Mouse (Mus musculus) right cerebral cortex, postnatal 4 days (tissue): ENCODE measurements around the gene Olfr811.

Source experiments
- DNase-seq: peaks from one replicate; pipeline ENCODE4 v3.0.0-alpha.2; 2022

The Olfr811 gene

DNA sequence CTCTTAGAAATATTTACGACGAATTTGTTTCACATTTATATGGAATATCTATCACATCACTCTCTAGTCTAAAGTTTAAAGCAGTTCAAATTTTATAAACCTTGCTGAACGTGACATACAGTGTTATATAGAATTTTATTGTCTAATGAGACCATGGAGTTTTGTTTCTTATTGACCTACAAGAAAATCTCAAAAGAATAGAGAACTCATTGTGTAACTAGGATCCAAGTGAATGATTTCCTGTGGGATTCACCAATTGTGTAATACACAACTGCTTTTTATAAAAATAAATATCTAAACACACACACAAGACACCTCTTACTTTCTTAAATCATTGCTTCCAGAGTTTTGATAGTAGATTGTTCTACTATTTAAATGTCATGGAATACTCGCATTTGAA, at the start of gene Olfr811:
Gene Olfr811 (minus strand): TSS at position 101 of the 400 bp plus-strand sequence.
- no peak for DNase-seq

DNA sequence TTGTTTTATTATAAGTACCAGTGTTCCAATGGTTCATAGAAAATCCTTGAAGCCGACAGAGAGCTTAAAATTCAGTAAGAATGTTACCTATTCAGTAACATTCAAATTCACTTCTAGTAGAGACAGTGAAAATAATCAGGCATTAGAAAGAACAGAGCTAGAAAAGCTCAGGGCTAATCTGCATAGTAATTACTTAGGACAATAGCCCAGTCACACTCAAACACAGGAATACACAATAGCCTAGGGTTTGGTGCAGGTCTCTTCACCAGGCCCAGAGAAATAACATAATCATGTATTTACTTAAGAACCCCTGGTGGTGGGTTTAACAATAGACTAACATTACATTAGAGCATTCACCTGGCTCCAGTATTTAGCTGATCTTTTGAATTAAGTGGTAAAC, 43.1 kb upstream of the Olfr811 start:
- DNase-seq: no peak

DNA sequence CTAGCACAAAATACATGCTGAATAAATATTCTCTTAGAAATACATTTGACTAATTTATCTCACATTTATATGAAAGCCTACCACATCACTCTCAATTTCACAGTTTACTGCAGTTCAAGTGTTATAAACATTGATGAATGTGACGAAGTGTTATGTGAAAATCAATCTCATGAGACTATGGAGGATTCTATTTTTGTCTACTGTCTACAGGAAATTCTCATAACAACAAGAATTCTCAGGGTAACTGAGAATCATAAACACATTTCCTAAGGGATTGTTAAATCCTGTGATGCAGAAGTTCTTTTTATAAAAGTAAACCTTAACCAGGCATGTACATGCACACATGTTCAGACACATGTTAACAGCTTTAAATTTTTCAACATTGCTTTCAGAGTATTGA, 41.8 kb upstream of the Olfr811 start, which contains the start of gene Olfr812:
Gene Olfr812 (minus strand): TSS at position 101 of the 400 bp plus-strand sequence.
- DNase-seq: no peak

DNA sequence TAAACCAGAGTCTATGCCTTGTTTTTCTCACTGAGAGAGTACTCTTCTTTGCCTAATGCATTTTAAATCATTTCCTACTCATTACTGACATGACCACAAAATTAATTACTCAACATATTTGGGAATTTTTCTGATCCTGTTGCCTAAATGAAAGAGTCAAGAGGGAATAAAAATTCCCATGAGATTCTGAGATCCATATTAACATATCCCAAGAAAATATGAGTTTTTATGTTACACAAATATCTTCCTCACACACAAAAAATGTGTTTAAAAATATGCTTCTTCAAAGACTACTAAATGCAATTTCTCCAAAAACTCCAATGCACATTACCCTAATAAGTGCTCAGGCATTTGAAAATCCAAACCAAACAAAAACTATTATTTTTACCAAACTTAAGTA, 9.4 kb downstream of the Olfr811 start, which contains the start of gene Olfr810:
Gene Olfr810 (minus strand): TSS at position 101 of the 400 bp plus-strand sequence.
- DNase-seq: no peak

DNA sequence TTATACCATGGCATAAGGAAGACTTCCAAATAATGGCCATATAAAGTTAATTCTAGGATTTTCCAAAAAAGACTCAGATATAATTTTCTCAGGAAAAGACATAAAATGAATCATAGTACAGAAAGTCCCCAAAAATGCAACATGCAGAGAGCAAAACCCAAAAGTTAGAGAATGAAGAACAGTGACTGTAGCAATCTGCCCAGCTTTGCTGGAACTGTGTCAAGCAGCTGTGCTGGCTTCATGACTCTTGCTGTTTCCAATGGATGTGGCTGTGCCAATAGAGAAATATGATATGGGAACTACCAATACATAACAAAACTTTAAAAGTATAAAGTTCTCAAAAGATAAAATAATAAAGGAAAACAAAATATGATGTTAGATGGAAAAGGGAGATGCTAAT, 26.1 kb downstream of the Olfr811 start:
- DNase-seq: no peak

DNA sequence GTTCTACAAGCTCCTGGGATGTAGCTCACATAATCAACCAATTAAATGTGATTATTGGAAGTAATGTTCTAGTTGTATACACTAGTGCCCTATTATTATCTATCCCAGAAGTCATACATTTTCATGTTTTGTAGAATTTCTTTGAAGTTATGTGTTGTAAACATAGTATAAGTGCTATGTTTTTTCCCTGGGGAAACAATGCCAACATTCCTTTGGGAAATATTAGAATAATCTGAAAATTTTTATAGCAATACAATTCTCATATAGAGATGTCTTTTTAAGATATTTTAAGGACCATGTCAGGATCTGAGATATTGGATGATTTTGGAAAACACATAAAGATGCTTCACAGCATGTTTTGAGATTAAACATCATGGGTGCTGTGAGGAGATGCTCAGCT, 29.9 kb downstream of the Olfr811 start, which contains the start of gene Olfr809:
Gene Olfr809 (plus strand): TSS at position 301 of the 400 bp plus-strand sequence.
- no peak for DNase-seq

DNA sequence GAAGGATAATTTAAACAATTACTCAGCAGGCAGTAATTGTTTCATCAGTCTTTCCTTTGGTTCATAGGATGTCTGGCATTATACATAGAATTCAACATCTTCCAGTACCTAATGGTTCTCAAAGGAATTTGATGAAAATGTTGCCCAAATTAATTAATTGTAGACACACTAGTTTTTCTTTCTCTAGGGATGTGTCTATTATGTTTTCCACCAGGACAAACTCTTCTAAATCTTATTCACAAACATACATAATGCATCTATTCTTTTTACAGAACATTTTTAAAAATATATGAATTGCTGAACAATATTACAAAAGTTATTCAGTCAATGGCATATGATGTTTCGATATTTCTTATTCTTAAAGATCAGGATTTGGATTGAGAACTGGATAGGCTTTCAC, 39.0 kb downstream of the Olfr811 start, which contains the start of gene Olfr808:
Gene Olfr808 (plus strand): TSS at position 301 of the 400 bp plus-strand sequence.
- DNase-seq: no peak

DNA sequence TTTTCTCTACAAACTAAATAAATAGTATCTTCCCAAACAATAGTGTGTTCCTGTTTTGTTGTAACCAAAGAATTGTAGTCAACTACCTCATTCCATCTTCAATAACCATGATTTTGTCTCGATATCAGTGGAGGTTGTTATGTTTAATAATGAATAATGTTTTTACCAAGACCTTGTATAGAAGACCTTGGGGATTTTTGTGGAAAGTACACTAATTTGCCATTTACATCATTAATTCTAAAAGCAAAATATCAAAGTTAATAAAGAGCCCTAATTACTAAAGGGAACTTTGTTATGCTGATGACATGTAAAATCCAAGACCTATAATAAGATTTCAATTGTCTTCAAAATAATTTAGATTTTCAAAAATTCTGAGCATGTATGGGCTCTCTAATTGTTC, 46.5 kb downstream of the Olfr811 start, which contains the start of gene Olfr807:
Gene Olfr807 (minus strand): TSS at position 101 of the 400 bp plus-strand sequence.
- DNase-seq: no peak
